Mouse (Mus musculus): ENCODE data around the gene Ap1ar. TPM values are rescaled to one million over a fixed set of nuclear protein-coding genes. Genes with fewer than 3 reads are reported as not detected.

Gene Ap1ar
- total and polyA plus RNA-seq, 3 experiments = 69.0 to 121 (median 69.1) TPM

DNA sequence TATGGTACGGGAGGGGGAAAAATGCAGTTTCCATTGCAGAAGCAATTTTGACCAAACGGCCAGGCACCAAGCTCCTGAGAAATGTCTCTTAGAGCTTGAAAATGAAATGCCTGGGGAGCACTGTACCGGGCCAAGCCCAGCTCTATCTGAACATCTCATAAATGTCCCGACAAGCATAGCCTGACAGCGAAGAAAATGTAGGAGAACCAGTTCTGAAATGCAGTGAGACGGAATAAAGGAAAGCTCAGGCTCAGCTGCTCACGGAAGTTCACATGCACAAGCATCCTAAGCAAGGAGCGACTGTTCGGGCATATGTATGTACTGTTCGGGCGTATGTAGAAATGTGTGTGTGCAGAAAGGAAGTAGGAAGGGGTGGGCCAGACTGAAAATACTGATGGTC, 24.0 kb upstream of the Ap1ar start:
- no peak for ATAC-seq (ENCODE audit: extremely low read depth, insufficient number of reproducible peaks, low FRiP score, poor library complexity, severe bottlenecking)
- no peak for TF ChIP-seq GATA1 (IDR thresholded peaks at IDR 0.05; ENCODE audit: borderline replicate concordance, low read length)
- no peak for TF ChIP-seq POLR2AphosphoS5 (IDR thresholded peaks at IDR 0.05; ENCODE audit: insufficient replicate concordance, low read depth, low read length)
- Histone ChIP-seq H3K4me3 (ENCODE audit: low read depth, low read length) (no peak overlapping the region), H3K4me1 (ENCODE audit: insufficient read depth, low read depth, low read length) (no peaks in the 10 kb centered on the region; the same call in 1 of the 2 replicates), H3K36me3 (replicated peaks) (peaks cover 21% of the 10 kb centered on the region), H3K9me3 (replicated peaks) (peaks cover 2% of the 10 kb centered on the region), H3K27me3 (ENCODE audit: insufficient read depth, low read length) (no peaks in the 10 kb centered on the region)
- no peak for DNase-seq (ENCODE audit: low spot score)

DNA sequence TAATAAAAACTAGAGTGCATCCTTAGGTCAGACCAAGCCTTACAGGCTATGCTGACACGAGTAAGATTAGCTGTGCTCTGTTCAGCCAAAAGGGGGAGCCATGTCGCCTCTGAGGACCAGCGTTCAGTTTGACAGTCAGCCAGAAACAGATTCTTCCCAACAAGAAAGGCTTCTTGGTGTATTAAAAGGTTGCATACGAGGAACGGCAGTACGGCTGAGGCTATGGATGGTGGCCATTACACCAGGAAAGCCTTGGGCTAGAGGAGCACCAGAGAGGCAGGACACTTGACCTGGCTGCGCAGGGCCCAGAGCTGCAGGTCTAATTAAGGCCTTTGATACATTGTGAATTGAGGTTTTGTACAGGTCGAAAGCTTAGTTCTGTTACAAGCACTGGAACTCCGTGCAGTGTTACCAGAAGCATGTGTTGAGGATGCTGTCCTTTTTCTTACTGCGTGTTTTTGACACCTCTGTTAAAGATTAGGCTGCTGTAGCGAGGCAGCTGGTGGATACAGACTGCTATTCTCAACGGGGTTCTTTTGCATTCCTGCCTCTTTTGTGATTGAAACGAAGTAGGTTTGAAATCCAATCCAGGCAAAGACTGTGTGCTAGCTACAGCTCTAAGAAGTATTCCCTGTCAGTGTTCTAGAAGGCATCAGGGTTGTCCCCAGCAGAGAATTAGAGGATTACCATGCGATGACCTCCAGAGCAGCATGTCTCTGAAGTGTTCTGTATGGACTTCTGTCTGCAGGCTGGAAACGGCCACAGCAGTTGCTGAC, 16.3 kb upstream of the Ap1ar start:
- no peaks in the 10 kb centered on the region for H3K9me3 ChIP-seq (replicated peaks)
- TF ChIP-seq CTCF (IDR thresholded peaks at IDR 0.05; ENCODE audit: low read depth, low read length) (no peak; the same call in 1 of the 2 replicates), GATA1 (IDR thresholded peaks at IDR 0.05; ENCODE audit: borderline replicate concordance, low read length) (no peak), POLR2AphosphoS5 (IDR thresholded peaks at IDR 0.05; ENCODE audit: insufficient replicate concordance, low read depth, low read length) (no peak), TAL1 (conservative IDR thresholded peaks at IDR 0.05; ENCODE audit: low read depth, low read length) (no peak), GATA2 (IDR thresholded peaks at IDR 0.05; ENCODE audit: borderline replicate concordance, low read depth, low read length) (no peak)
- no peaks in the 10 kb centered on the region for H3K27me3 ChIP-seq (ENCODE audit: insufficient read depth, low read length)
- ATAC-seq (ENCODE audit: extremely low read depth, insufficient number of reproducible peaks, low FRiP score, poor library complexity, severe bottlenecking) = peak; percentile 37; the same call in 1 of the 2 replicates
- DNase-seq (ENCODE audit: low spot score) = peak; percentile 30
- peaks cover 21% of the 10 kb centered on the region for H3K4me1 ChIP-seq (ENCODE audit: insufficient read depth, low read depth, low read length)
- no peaks in the 10 kb centered on the region for H3K36me3 ChIP-seq (replicated peaks)
- H3K4me3 ChIP-seq (ENCODE audit: low read depth, low read length) = no peak overlapping the region

GRCm38 (mm10) chr3:127852722-127853121, 15.4 kb upstream of the Ap1ar start:
- peaks cover 28% of the 10 kb centered on the region for H3K4me1 ChIP-seq (ENCODE audit: insufficient read depth, low read depth, low read length)
- H3K27me3 ChIP-seq (ENCODE audit: insufficient read depth, low read length) = no peaks in the 10 kb centered on the region
- H3K9me3 ChIP-seq (replicated peaks) = no peaks in the 10 kb centered on the region
- ATAC-seq (ENCODE audit: extremely low read depth, insufficient number of reproducible peaks, low FRiP score, poor library complexity, severe bottlenecking) (no peak), DNase-seq (ENCODE audit: low spot score) (no peak)
- H3K4me3 ChIP-seq (ENCODE audit: low read depth, low read length) = no peak overlapping the region
- no peaks in the 10 kb centered on the region for H3K36me3 ChIP-seq (replicated peaks)
- no peak for TF ChIP-seq GATA2 (IDR thresholded peaks at IDR 0.05; ENCODE audit: borderline replicate concordance, low read depth, low read length)
- no peak for TF ChIP-seq GATA1 (IDR thresholded peaks at IDR 0.05; ENCODE audit: borderline replicate concordance, low read length)
- TF ChIP-seq CTCF (IDR thresholded peaks at IDR 0.05; ENCODE audit: low read depth, low read length) = no peak
- no peak for TF ChIP-seq POLR2AphosphoS5 (IDR thresholded peaks at IDR 0.05; ENCODE audit: insufficient replicate concordance, low read depth, low read length)
- TF ChIP-seq TAL1 (conservative IDR thresholded peaks at IDR 0.05; ENCODE audit: low read depth, low read length) = no peak

- no peaks in the 10 kb centered on the region for H3K27me3 ChIP-seq (ENCODE audit: insufficient read depth, low read length)
- H3K9me3 ChIP-seq (replicated peaks) = no peaks in the 10 kb centered on the region
- H3K4me3 ChIP-seq (ENCODE audit: low read depth, low read length) = no peak overlapping the region
- ATAC-seq (ENCODE audit: extremely low read depth, insufficient number of reproducible peaks, low FRiP score, poor library complexity, severe bottlenecking) (no peak), DNase-seq (ENCODE audit: low spot score) (no peak)
- peaks cover 28% of the 10 kb centered on the region for H3K4me1 ChIP-seq (ENCODE audit: insufficient read depth, low read depth, low read length)
- no peak for TF ChIP-seq TAL1 (conservative IDR thresholded peaks at IDR 0.05; ENCODE audit: low read depth, low read length)
- no peak for TF ChIP-seq POLR2AphosphoS5 (IDR thresholded peaks at IDR 0.05; ENCODE audit: insufficient replicate concordance, low read depth, low read length)
- no peak for TF ChIP-seq CTCF (IDR thresholded peaks at IDR 0.05; ENCODE audit: low read depth, low read length)
- TF ChIP-seq GATA1 (IDR thresholded peaks at IDR 0.05; ENCODE audit: borderline replicate concordance, low read length) = no peak
- no peak for TF ChIP-seq GATA2 (IDR thresholded peaks at IDR 0.05; ENCODE audit: borderline replicate concordance, low read depth, low read length)
- H3K36me3 ChIP-seq (replicated peaks) = no peaks in the 10 kb centered on the region
These were observed 13.7 kb upstream of the Ap1ar start for GRCm38 (mm10) chr3:127850776-127851646.

- peaks cover 28% of the 10 kb centered on the region for H3K4me1 ChIP-seq (ENCODE audit: insufficient read depth, low read depth, low read length)
- 0 out of 2 replicates have a peak, but pooled peaks have one; percentile 17 for ATAC-seq (ENCODE audit: extremely low read depth, insufficient number of reproducible peaks, low FRiP score, poor library complexity, severe bottlenecking)
- TF ChIP-seq POLR2AphosphoS5 (IDR thresholded peaks at IDR 0.05; ENCODE audit: insufficient replicate concordance, low read depth, low read length) (no peak), GATA2 (IDR thresholded peaks at IDR 0.05; ENCODE audit: borderline replicate concordance, low read depth, low read length) (no peak), TAL1 (conservative IDR thresholded peaks at IDR 0.05; ENCODE audit: low read depth, low read length) (no peak), GATA1 (IDR thresholded peaks at IDR 0.05; ENCODE audit: borderline replicate concordance, low read length) (no peak), CTCF (IDR thresholded peaks at IDR 0.05; ENCODE audit: low read depth, low read length) (no peak)
These were observed 12.6 kb upstream of the Ap1ar start for GRCm38 (mm10) chr3:127849922-127850321.

More at GRCm38 (mm10) chr3:127849922-127850321, 12.6 kb upstream of the Ap1ar start:
- no peaks in the 10 kb centered on the region for H3K27me3 ChIP-seq (ENCODE audit: insufficient read depth, low read length)
- H3K36me3 ChIP-seq (replicated peaks) = no peaks in the 10 kb centered on the region
- H3K4me3 ChIP-seq (ENCODE audit: low read depth, low read length) = no peak overlapping the region
- no peak for DNase-seq (ENCODE audit: low spot score)
- no peaks in the 10 kb centered on the region for H3K9me3 ChIP-seq (replicated peaks)
